ENCODE assay signal across 1 mouse cellular context in the genomic region with DNA sequence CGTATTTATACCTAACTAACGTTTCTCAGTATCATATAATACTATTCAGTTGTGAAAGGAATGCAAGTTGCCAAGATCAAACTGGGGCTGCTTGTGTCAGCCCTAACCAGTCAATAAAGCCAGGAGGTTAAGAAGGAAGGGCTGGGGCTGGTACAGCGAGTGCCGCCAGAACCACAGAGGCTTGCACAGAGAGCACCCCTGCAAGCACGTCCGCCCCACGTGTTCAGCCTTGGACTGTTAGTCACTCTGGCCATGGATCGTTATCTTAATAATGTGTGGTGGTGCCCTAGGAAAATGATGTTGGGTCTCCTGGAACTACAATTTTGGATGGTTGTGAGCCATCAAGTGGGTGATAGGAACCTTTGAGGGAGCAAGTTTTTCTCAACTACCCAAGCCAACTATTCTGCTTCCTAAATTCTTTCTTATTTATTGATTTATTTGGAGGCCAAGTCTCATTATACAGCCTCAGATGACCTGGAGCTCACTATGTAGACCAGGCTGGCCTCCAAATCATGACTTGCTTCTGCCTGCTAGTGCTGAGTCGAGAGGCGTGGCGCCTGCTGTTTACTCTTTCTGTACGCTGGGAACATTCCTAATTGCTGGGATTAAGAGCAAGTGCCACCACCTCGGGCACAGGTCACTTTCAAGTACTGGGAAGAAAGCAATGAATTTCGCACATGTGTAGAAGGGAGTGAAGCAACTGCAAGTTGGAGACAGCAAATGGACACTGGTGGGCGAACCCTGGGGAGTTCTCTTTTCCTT.
TF ChIP-seq lines count a peak whose summit lies in the region.

No protein-coding gene starts in this region.

TF ChIP-seq in CH12.LX, 34 proteins besides CTCF, POLR2A, EP300 and RAD21 (continued from another document):
- TF ChIP-seq POLR2AphosphoS2 (IDR thresholded peaks at IDR 0.05; ENCODE audit: low read depth, low read length): no peak
- TF ChIP-seq ZC3H11A (IDR thresholded peaks at IDR 0.05; ENCODE audit: low read depth, low read length): no peak
TF ChIP-seq in CH12.LX: peak in this region for 0.
